Mouse (Mus musculus) limb, embryonic 12.5 days (tissue): Measurements from ENCODE around the gene Itgb4. TPM values are rescaled to one million over a fixed set of nuclear protein-coding genes. Genes with fewer than 3 reads are reported as not detected.
"Not testable (repeated sequence)": the region's sequence is repeated elsewhere in the genome, so short reads cannot be mapped to it uniquely, and the experiment has no call there.

Experiments used
- ATAC-seq: fragments of 200-750 bp; cut with Nextera tagmentation; 2 replicates; pipeline ENCODE4 v1.8.0; 2017; ENCODE audit warnings: low read depth, moderate TSS enrichment; ENCODE audit not compliant: insufficient number of reproducible peaks, insufficient read depth, low FRiP score, low TSS enrichment
- H3K27ac ChIP-seq: fragments of 300-500 bp; sonication (generic); 2 replicates; pipeline ENCODE4 v1.5.1; 2016; ENCODE audit warnings: mild to moderate bottlenecking, moderate library complexity
- H3K27me3 ChIP-seq: fragments of 300-500 bp; sonication (generic); 2 replicates; pipeline ENCODE4 v1.6.1; 2016; ENCODE audit warnings: mild to moderate bottlenecking, moderate library complexity
- H3K36me3 ChIP-seq: fragments of 300-500 bp; sonication (generic); 2 replicates; pipeline ENCODE4 v1.6.1; 2016; ENCODE audit warnings: mild to moderate bottlenecking, moderate library complexity
- H3K4me1 ChIP-seq: fragments of 300-500 bp; sonication (generic); replicated peaks from 2 replicates; pipeline ENCODE4 v1.6.1; 2016
- H3K4me2 ChIP-seq: fragments of 300-500 bp; sonication (generic); 2 replicates; pipeline ENCODE4 v1.6.1; 2016; ENCODE audit warnings: mild to moderate bottlenecking, moderate library complexity
- H3K4me3 ChIP-seq: fragments of 300-500 bp; sonication (generic); replicated peaks from 2 replicates; pipeline ENCODE4 v1.5.1; 2016; ENCODE audit warnings: mild to moderate bottlenecking
- H3K9ac ChIP-seq: fragments of 300-500 bp; sonication (generic); replicated peaks from 2 replicates; pipeline ENCODE4 v1.6.1; 2016; ENCODE audit warnings: mild to moderate bottlenecking, moderate library complexity
- H3K9me3 ChIP-seq: fragments of 300-500 bp; sonication (generic); 2 replicates; pipeline ENCODE4 v1.6.1; 2016; ENCODE audit warnings: mild to moderate bottlenecking, moderate library complexity
- WGBS: fragments of 180-500 bp; shearing (Covaris S2); methylation state at CpG from one replicate; pipeline ENCODE4 v1.1.7; 2016; 5-methylcytosine and 5-hydroxymethylcytosine counted together
- polyA plus RNA-seq: library from polyadenylated mRNA; unstranded; fragments of >200 nt; fragmentation: Nextera tagmentation; extraction: Ambion mirVana; gene quantifications from 2 replicates; pipeline ENCODE4 v1.2.1, GENCODE M21; 2016

Gene Itgb4
- polyA plus RNA-seq, 1 experiment from 2014 or later: 3.1 TPM

DNA sequence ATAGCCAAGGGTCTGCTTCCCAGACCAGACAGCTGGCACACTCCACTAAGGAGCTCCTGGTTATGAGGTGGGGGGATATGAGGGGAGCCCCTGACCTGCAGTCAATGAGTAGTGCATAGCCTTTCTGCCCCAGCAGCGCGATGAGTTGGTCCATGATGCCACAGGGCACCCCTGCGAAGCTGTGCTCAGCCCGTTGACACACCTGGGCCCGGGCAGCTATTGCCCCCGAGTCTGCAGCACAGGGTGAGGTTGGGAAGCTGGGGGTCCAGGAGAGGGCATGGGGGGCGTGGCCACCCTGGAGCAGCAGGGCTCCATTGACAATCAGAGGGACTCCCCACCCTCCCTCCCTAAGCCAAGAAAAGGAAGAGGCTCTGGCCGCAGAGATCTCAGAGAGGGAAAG is 35.6 kb downstream of the Itgb4 start:
- H3K27me3 ChIP-seq: no peaks in the 10 kb centered on the region
- H3K4me1 ChIP-seq: peaks cover 42% of the 10 kb centered on the region
- H3K36me3 ChIP-seq: peaks cover 44% of the 10 kb centered on the region
- H3K4me2 ChIP-seq: no peak overlapping the region
- no peak overlapping the region for H3K4me3 ChIP-seq
- WGBS: 95% methylated on average over 8 of the region's 8 CpGs
- H3K9me3 ChIP-seq: no peaks in the 10 kb centered on the region
- no peak overlapping the region for H3K27ac ChIP-seq
- no peak for ATAC-seq
- H3K9ac ChIP-seq: no peak overlapping the region

DNA sequence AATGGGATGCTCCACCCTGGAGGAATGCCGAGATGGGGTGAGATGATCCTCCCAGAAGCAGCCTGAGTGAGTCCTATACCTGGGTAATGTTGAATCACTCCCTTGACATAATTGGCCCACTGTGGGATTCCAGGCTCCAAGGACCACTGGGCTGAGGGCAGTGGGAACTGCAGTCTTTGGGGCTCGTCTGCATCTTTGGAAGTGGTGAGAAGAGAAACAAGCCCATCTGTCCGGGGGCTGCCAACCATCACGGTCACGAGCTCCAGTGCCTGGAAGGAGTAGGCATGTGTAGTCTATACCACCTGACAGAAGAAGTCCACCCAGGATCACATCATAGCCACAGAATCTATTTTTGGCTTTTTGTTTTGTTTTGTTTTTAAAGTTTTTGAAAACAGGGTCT is 36.4 kb downstream of the Itgb4 start:
- H3K27ac ChIP-seq: no peak overlapping the region

DNA sequence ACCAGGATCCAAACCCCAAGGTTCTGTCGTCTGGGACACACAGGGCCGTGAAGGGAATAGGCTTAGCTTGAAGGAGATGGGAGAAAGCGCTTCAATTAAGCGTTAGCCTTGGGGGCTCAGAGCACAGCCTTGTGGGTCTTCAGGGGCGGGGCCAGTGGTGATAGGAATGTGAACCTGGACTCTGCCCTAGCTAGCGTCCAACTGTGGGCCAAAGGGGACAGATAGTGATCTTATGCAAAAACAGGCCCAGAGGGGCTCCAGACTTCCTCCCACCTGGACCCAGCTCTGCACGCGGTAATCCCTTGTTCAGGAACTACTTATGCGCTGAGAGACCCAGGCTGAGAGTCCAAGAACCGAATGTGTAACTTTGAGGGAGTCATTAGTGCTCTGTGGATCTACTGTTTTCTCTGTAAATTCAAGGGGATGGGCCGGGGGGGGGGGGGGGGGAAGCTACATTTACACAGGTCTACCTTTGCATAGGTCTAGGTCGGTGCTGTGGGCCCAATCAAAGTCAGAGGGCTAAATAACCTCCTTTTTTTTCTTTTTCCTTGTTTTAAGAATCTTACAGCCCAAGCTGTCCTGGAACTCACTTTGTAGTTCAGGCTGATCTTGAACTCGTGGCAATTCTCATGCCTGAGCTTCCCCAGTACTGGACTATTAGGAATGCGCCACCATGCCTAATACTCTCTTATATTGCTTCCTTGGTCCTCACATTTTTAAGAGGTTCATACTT is 37.2 kb downstream of the Itgb4 start:
- H3K27me3 ChIP-seq: no peaks in the 10 kb centered on the region
- WGBS: 18% methylated on average over 14 of the region's 14 CpGs
- peaks cover 40% of the 10 kb centered on the region for H3K36me3 ChIP-seq
- peak; percentile 7; the same call in 1 of the 2 replicates for ATAC-seq
- peaks cover 31% of the 10 kb centered on the region for H3K4me1 ChIP-seq
- H3K27ac ChIP-seq: peak overlapping the region; percentile 96
- H3K4me3 ChIP-seq: peak overlapping the region; percentile 70
- peak overlapping the region; percentile 80 for H3K9ac ChIP-seq
- H3K9me3 ChIP-seq: no peaks in the 10 kb centered on the region
- H3K4me2 ChIP-seq: peak overlapping the region; percentile 77

More for the DNA sequence above, 36.4 kb downstream of the Itgb4 start:
- ATAC-seq: no peak
- WGBS: 88% methylated on average over 5 of the region's 5 CpGs
- Histone ChIP-seq H3K27me3 (no peaks in the 10 kb centered on the region), H3K9ac (no peak overlapping the region), H3K4me2 (peak overlapping the region; percentile 77; the same call in 1 of the 2 replicates), H3K9me3 (no peaks in the 10 kb centered on the region), H3K4me1 (peaks cover 33% of the 10 kb centered on the region), H3K4me3 (0 out of 2 replicates have a peak overlapping the region, but pooled peaks have one; percentile 70), H3K36me3 (peaks cover 44% of the 10 kb centered on the region)

DNA sequence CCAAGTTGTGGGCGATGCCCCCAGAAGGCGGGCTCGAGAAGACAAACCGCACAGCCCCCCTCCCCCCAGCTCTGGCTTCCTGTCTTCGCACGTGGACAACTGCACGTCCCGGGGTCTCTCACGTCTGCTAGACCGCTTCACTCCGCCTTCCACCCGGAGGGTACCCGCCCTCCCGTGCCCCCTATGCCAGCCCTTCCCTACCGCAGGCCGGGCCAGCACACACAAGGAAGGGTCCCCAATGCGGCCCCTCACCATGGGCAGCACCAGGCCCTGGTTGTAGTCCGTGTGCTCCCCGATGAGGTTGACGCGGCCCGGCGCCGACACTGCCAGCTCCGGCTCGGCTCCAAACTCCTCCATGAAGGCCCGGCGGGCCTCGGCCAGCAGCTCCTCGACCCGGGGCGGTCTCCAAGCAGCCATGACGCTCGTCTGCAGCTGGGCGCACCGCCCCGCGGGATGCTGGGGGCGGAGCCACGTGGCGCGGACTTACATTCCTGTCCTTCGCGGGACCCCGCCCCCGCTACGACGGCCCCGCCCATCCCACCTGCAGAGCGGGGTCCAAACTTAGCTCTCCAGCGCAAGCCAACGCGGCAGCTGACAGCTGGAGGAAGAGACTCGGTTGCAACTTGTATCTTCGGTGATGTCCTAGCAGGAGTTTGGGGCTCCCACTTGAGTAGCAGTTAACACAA is 37.9 kb downstream of the Itgb4 start, which contains the start of gene Galk1:
Gene Galk1 (minus strand): TSS at position 458 of the 686 bp plus-strand sequence.
- H3K4me2 ChIP-seq: peak within 1 kb of the TSS; percentile 77
- H3K4me3 ChIP-seq: peak within 1 kb of the TSS; percentile 70
- H3K27ac ChIP-seq: peak within 1 kb of the TSS; percentile 96
- WGBS: under 1% methylated on average over 49 of the region's 55 CpGs
- peak; percentile 83 for ATAC-seq
- no peaks in the 10 kb centered on the region for H3K27me3 ChIP-seq
- peak within 1 kb of the TSS; percentile 80 for H3K9ac ChIP-seq
- H3K4me1 ChIP-seq: peaks cover 31% of the 10 kb centered on the region
- peaks cover 33% of the 10 kb centered on the region for H3K36me3 ChIP-seq
- no peaks in the 10 kb centered on the region for H3K9me3 ChIP-seq

DNA sequence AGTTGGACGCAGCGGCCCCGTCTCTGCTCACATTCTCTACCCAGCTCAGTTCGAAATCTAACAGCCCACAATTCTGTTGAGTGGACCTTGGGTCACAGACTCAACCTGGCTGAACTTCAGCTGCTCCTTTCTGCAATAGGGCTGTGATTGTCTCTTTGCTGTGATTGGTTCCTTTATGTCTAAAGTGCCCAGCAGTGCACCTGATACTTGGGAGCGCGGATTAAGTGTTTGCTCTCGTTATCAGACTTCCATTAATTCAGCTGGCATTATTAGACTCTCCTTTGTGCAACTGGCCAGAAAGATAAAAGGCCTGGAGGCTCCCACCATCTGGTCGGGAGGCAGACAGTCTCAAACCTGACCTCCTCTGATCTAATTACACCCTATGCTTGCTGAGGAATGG is 40.3 kb downstream of the Itgb4 start:
- Histone ChIP-seq H3K27ac (no peak overlapping the region), H3K4me2 (no peak overlapping the region), H3K36me3 (peaks cover 9% of the 10 kb centered on the region), H3K4me3 (no peak overlapping the region), H3K9ac (no peak overlapping the region), H3K27me3 (no peaks in the 10 kb centered on the region), H3K9me3 (no peaks in the 10 kb centered on the region), H3K4me1 (peaks cover 20% of the 10 kb centered on the region)
- ATAC-seq: no peak
- 64% methylated on average over 8 of the region's 8 CpGs for WGBS

DNA sequence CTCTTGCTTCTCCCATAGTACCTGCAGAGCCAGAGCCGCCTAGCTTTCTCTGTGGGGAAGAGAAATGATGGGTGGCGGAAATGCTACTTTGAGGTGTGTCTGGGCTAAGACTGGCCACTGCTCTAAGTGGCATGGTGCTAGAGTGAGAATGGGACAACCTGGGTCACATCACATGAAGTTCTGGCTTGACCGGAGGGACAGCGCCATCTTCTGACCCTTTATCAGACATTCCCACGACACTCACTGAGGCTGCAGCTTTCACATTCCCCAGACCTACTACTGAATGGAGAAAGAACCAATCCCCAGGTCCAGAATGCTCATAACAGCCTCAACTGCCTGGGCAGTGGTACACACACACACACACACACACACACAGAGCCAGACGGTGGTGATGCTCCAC is 43.6 kb downstream of the Itgb4 start:
- peaks cover 18% of the 10 kb centered on the region for H3K36me3 ChIP-seq
- H3K4me1 ChIP-seq: peaks cover 14% of the 10 kb centered on the region
- ATAC-seq: no peak
- H3K27ac ChIP-seq: no peak overlapping the region; the same call in 1 of the 2 replicates
- no peak overlapping the region for H3K4me3 ChIP-seq
- no peak overlapping the region for H3K4me2 ChIP-seq
- no peaks in the 10 kb centered on the region for H3K9me3 ChIP-seq
- WGBS: 29% methylated on average over 6 of the region's 6 CpGs
- H3K27me3 ChIP-seq: no peaks in the 10 kb centered on the region
- 0 out of 2 replicates have a peak overlapping the region, but pooled peaks have one; percentile 18 for H3K9ac ChIP-seq

DNA sequence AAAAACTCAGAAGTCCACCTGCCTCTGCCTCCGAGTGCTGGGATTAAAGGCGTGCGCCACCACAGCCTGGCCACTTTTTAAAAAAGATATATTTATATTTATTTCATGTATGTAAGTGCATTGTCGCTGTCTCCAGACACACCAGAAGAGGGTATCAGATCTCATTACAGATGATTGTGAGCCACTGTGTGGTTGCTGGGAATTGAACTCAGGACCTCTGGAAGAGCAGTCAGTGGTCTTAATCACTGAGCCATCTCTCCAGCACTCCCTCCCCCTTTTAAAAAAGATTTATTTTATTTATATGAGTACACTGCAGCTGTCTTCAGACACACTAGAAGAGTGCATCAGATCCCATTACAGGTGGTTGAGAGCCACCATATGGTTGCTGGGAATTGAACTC is 44.4 kb downstream of the Itgb4 start:
- not testable (repeated sequence) for ATAC-seq, H3K9me3 ChIP-seq, H3K27me3 ChIP-seq, H3K4me2 ChIP-seq, H3K9ac ChIP-seq, H3K4me3 ChIP-seq, H3K27ac ChIP-seq
- WGBS: 90% methylated on average over 4 of the region's 4 CpGs
- H3K36me3 ChIP-seq: peaks cover 23% of the 10 kb centered on the region
- peaks cover 14% of the 10 kb centered on the region for H3K4me1 ChIP-seq

DNA sequence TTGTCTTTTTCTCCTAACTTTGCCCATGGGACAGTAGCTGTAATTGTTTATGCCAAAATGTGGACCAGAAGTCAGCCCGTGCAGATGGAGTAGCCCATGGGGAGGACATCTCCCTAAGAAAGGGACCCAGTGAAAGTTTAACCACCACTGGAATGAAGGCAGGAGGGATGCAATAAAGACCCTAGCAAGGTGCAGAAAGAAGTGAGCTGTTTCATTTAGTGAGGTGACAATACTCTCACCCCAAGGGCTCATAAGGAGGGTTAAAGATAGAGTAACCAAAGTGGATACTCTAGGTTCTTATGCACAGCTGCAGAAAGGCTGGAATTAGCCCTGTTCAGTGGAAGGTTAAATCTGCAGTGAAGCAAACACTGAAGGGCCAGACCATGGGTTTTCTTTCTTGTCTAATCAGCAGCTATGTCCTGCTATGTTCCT is 44.9 kb downstream of the Itgb4 start:
- 64% methylated on average over 1 of the region's 1 CpGs for WGBS
- no peaks in the 10 kb centered on the region for H3K9me3 ChIP-seq
- H3K9ac ChIP-seq: no peak overlapping the region
- no peak overlapping the region for H3K4me2 ChIP-seq
- peaks cover 23% of the 10 kb centered on the region for H3K36me3 ChIP-seq
- H3K27me3 ChIP-seq: no peaks in the 10 kb centered on the region
- H3K4me3 ChIP-seq: no peak overlapping the region
- no peak overlapping the region for H3K27ac ChIP-seq
- ATAC-seq: no peak
- peaks cover 14% of the 10 kb centered on the region for H3K4me1 ChIP-seq

DNA sequence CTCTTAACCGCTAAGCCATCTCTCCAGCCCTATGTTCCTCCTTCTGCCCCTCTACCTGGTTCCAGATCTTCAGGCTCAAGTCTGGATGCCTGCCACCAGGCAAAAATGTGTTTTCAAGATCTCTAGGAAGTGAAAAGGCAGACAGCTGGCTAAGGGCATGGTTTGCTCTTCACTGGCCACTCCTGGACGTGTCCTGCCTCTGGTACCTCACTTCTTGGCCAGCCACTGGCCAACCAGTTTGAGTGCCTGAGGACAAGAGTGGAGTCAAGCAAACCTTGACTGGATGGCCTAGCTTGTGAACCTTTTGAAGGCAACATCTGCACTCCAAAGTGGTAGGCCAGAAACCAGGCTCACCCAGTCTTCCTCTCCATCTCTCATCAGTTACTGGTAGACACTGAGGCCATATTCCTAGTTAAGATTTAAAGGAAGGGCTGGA is 45.5 kb downstream of the Itgb4 start:
- H3K4me3 ChIP-seq: no peak overlapping the region
- ATAC-seq: no peak
- H3K36me3 ChIP-seq: peaks cover 23% of the 10 kb centered on the region
- peaks cover 14% of the 10 kb centered on the region for H3K4me1 ChIP-seq
- no peak overlapping the region for H3K4me2 ChIP-seq
- H3K9ac ChIP-seq: no peak overlapping the region
- no peak overlapping the region; the same call in 1 of the 2 replicates for H3K27ac ChIP-seq
- WGBS: 70% methylated on average over 2 of the region's 2 CpGs
- no peaks in the 10 kb centered on the region for H3K9me3 ChIP-seq
- H3K27me3 ChIP-seq: no peaks in the 10 kb centered on the region

DNA sequence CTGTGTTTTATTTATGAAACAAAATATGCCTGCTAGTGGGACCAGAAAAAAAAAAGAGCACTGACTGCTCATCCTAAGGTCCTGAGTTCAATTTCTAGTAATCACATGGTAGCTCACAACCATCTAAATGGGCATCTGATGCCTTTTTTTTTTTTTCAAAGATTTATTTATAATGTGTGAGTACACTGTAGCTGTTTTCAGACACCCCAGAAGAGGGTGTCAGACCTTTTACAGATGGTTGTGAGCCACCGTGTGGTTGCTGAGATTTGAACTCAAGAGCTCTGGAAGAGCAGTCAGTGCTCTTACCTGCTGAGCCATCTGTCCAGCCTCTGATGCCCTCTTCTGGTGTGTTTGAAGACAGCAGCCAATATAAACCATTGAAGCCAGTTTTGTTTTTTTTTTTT is 46.0 kb downstream of the Itgb4 start:
- WGBS: 36% methylated on average over 1 of the region's 1 CpGs
- H3K36me3 ChIP-seq: peaks cover 23% of the 10 kb centered on the region
- H3K4me1 ChIP-seq: peaks cover 14% of the 10 kb centered on the region
- H3K9ac ChIP-seq: no peak overlapping the region
- H3K27me3 ChIP-seq: no peaks in the 10 kb centered on the region
- no peaks in the 10 kb centered on the region for H3K9me3 ChIP-seq
- ATAC-seq: no peak
- no peak overlapping the region for H3K4me2 ChIP-seq
- no peak overlapping the region for H3K27ac ChIP-seq
- no peak overlapping the region for H3K4me3 ChIP-seq
